Mouse (Mus musculus): ENCODE results near the gene Smad5. TPM values are rescaled to one million over a fixed set of nuclear protein-coding genes. Genes with fewer than 3 reads are reported as not detected.

Gene Smad5
- polyA plus RNA-seq, 1 experiment from 2014 or later = 23.5 TPM

DNA sequence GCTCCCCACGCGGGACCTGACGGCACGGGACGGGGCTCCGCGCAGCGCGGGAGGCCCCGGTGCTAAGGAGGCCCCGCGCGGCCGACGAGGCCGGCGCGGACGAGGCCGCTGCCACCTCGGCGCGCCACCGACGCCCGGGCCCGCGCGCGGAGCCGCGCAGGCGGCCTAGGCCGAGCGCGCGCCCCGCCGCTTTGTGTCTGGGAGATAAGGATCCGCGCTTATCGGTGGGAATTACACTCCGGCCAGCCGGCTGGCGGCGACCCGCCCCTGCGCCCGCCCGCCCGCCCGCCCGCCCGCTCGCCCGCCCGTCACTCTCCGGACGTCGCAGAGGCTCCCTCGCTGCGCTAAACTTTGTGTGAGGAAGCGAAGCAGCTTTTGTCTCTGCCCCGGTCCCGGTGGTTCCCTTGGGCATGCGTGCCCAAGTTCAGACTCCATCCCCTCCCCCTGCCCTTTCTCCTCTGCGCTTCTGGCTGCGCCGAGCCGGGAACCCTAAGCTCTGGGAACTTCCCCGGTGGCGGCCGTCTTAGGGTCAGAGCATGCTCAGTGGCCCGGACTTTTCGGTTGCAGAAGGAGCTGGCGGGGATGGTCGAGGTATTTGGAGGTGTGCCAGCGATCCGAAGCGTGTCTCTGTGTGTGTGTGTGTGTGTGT is 536 bp downstream of the Smad5 start:
- ATAC-seq (ENCODE audit: insufficient read depth, low FRiP score, low read depth) = peak; percentile 69
- under 1% methylated on average over 80 of the region's 80 CpGs for WGBS
- no peaks in the 10 kb centered on the region for H3K9me3 ChIP-seq
- H3K4me3 ChIP-seq (replicated peaks) = peak overlapping the region; percentile 76
- peak overlapping the region; percentile 99 for H3K27ac ChIP-seq
- peaks cover 34% of the 10 kb centered on the region for H3K4me1 ChIP-seq
- H3K27me3 ChIP-seq (replicated peaks) = no peaks in the 10 kb centered on the region
- H3K4me2 ChIP-seq = peak overlapping the region; percentile 55
- peak overlapping the region; percentile 92 for H3K9ac ChIP-seq
- H3K36me3 ChIP-seq = no peaks in the 10 kb centered on the region

DNA sequence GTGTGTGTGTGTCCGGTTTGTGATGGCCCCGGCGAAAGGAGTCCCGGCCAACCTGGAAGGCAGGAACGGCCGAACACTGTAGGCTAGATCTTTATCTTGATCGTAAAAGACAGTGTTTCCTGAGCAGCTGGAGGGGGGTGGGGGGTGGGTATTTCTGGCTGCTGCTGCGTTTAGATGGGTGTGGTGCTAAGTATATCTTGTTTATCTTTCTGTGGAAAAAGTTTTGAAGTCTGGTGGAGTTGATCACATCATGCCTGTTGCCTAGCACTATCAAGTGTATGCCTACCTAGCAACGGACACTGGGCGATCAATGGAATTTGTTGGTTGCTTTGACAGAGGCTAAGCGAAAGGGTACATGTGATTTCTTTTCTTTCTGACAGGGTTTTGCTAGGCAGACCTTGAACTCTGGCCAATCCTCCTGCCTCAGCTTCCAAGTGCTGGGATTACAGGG is 1.1 kb downstream of the Smad5 start:
- under 1% methylated on average over 11 of the region's 11 CpGs for WGBS
- Histone ChIP-seq H3K9me3 (no peaks in the 10 kb centered on the region), H3K4me1 (peaks cover 34% of the 10 kb centered on the region), H3K27ac (peak overlapping the region; percentile 99), H3K4me3 (replicated peaks) (peak overlapping the region; percentile 76), H3K27me3 (replicated peaks) (no peaks in the 10 kb centered on the region), H3K9ac (peak overlapping the region; percentile 92), H3K36me3 (no peaks in the 10 kb centered on the region), H3K4me2 (peak overlapping the region; percentile 55)
- peak; percentile 29; the same call in 1 of the 2 replicates for ATAC-seq (ENCODE audit: insufficient read depth, low FRiP score, low read depth)

DNA sequence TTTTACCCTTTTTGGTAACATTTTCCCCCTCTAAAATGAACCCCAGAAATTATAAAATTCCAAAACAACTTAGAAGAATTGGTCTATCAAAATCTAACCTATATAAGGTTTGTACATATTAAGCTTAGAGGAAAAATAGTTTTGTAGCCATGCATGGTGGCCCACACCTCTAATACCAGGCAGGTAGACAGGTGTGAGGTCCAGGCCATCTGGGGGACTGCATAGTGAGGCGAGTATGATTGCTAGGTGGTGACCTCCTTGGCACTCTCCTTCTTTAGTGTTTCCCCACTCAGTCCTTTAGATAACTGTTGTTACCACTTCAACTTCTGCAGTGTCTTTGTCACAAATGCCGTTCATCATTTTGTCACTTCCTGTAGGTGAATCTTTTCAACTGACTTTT is 1.8 kb downstream of the Smad5 start:
- H3K27me3 ChIP-seq (replicated peaks) = no peaks in the 10 kb centered on the region
- no peaks in the 10 kb centered on the region for H3K9me3 ChIP-seq
- peak overlapping the region; percentile 99 for H3K27ac ChIP-seq
- 52% methylated on average over 2 of the region's 2 CpGs for WGBS
- ATAC-seq (ENCODE audit: insufficient read depth, low FRiP score, low read depth) = no peak
- H3K4me1 ChIP-seq = peaks cover 35% of the 10 kb centered on the region
- peak overlapping the region; percentile 55 for H3K4me2 ChIP-seq
- no peaks in the 10 kb centered on the region for H3K36me3 ChIP-seq
- H3K9ac ChIP-seq = no peak overlapping the region
- H3K4me3 ChIP-seq (replicated peaks) = peak overlapping the region; percentile 76

DNA sequence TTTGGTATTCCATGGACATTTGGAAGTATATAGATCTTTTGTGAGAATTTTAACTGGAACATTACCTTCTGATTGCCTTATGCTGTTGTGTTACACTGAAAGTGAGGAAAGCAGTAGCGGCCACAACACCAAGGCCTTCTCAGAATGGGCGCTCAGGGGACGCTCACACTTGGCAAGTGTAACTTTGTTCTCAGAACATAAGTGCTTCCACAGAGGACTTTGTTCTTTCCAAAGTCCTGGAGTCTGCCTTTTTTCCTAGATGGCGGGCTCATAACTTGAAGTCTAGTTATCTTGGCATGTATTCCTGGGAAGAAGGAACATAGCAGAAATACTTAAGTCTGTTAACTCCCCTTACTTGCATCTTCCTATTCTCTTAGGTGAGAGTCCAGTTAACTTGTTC is 4.3 kb downstream of the Smad5 start:
- no peaks in the 10 kb centered on the region for H3K9me3 ChIP-seq
- H3K27me3 ChIP-seq (replicated peaks) = no peaks in the 10 kb centered on the region
- no peaks in the 10 kb centered on the region for H3K36me3 ChIP-seq
- no peak overlapping the region for H3K4me3 ChIP-seq (replicated peaks)
- ATAC-seq (ENCODE audit: insufficient read depth, low FRiP score, low read depth) = no peak
- H3K4me2 ChIP-seq = no peak overlapping the region
- WGBS = 92% methylated on average over 4 of the region's 4 CpGs
- no peak overlapping the region for H3K9ac ChIP-seq
- no peak overlapping the region for H3K27ac ChIP-seq
- H3K4me1 ChIP-seq = peaks cover 39% of the 10 kb centered on the region

DNA sequence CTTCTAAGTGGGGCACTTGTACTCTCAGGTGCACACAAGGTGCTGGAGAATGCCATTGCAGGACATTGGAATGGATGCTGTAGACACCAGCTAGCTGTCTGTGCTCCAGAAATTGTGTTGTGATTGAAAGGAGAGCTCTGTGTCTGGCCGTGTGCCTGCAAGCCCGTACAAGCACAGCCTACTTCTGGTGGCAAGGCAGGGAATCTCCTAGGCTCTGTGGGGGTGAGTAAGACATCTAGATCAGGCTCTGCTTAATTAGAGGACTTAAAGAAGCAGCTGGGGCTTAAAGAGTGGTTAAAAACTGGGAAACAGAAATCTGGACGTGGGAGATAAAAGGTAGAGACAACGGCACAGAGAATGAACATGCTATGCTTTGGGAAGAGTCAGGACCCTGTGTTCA is 4.8 kb downstream of the Smad5 start:
- WGBS = 70% methylated on average over 4 of the region's 4 CpGs
- no peak overlapping the region for H3K4me2 ChIP-seq
- peaks cover 36% of the 10 kb centered on the region for H3K4me1 ChIP-seq

DNA sequence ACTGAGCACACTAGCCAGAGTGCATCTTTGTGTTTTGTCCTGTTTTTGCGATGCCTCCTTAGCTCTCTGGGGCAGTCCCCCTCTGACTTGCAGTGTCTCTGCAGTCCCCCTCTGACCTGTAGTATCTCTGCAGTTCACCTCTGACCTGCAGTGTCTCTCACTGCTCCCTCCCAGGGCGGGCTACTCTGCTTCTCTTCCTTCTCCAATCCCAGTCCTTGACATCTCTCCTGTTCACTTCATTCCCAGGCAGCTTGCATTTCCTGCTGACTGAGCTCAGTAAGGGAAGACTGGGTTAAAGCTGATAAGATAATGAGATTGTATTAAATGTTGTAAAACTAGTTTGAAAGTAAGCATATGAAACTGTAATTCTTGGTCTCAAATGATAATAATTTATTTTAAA is 7.8 kb downstream of the Smad5 start:
- H3K9ac ChIP-seq = no peak overlapping the region
- 53% methylated on average over 2 of the region's 2 CpGs for WGBS
- H3K9me3 ChIP-seq = no peaks in the 10 kb centered on the region
- H3K36me3 ChIP-seq = no peaks in the 10 kb centered on the region
- no peak overlapping the region for H3K4me3 ChIP-seq (replicated peaks)
- no peak for ATAC-seq (ENCODE audit: insufficient read depth, low FRiP score, low read depth)
- no peak overlapping the region for H3K4me2 ChIP-seq
- H3K27me3 ChIP-seq (replicated peaks) = no peaks in the 10 kb centered on the region
- H3K4me1 ChIP-seq = peaks cover 22% of the 10 kb centered on the region
- no peak overlapping the region for H3K27ac ChIP-seq

More for the DNA sequence above, 4.8 kb downstream of the Smad5 start:
- Histone ChIP-seq H3K27ac (no peak overlapping the region), H3K9me3 (no peaks in the 10 kb centered on the region), H3K27me3 (replicated peaks) (no peaks in the 10 kb centered on the region), H3K4me3 (replicated peaks) (no peak overlapping the region), H3K36me3 (no peaks in the 10 kb centered on the region), H3K9ac (no peak overlapping the region)
- no peak for ATAC-seq (ENCODE audit: insufficient read depth, low FRiP score, low read depth)

DNA sequence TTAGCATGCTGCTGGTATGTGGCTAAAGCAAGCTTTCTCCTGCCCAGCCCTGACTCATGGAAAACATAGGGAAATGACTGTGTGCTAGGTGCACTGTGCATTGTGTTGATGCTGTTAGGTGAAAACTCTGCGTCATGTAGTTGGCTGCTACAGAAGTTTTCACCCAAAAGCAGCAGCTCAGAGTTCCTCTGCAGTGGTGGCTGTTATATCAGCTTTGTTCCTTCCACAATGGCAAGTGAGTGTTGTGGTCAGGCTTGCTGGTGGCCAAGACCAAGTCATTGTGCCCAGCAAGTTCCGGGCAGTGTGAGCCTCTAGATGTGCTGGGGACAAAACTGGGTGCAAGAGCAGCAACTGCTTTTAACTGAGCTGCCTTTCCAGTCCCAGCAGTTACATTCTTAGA is 9.4 kb downstream of the Smad5 start:
- no peaks in the 10 kb centered on the region for H3K9me3 ChIP-seq
- H3K4me2 ChIP-seq = no peak overlapping the region
- H3K4me1 ChIP-seq = peaks cover 14% of the 10 kb centered on the region
- H3K36me3 ChIP-seq = no peaks in the 10 kb centered on the region
- no peak overlapping the region for H3K9ac ChIP-seq
- no peak for ATAC-seq (ENCODE audit: insufficient read depth, low FRiP score, low read depth)
- no peaks in the 10 kb centered on the region for H3K27me3 ChIP-seq (replicated peaks)
- no peak overlapping the region for H3K4me3 ChIP-seq (replicated peaks)
- WGBS = 97% methylated on average over 2 of the region's 2 CpGs
- no peak overlapping the region for H3K27ac ChIP-seq

DNA sequence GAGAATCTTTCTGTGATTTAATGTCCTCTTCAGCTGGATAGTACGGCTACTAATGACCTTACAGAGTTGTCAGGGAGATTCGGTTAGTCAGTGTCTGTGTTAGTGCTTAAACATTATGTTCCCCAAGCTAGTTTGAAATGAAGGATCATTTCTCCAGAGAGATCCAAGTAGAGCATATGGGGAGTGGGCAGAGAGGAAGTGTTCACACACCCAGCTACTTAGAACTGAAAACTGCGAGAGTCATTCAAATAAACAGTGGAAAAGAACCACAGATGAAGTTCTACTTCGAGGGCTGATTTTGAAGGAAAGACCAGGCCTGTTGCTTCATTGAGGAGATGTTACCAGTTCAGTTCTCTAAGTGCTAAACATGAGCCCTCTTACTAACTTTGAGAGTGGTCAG is 23.7 kb downstream of the Smad5 start:
- H3K4me3 ChIP-seq (replicated peaks) = no peak overlapping the region
- H3K9me3 ChIP-seq = no peaks in the 10 kb centered on the region
- no peaks in the 10 kb centered on the region for H3K4me1 ChIP-seq
- H3K27me3 ChIP-seq (replicated peaks) = no peaks in the 10 kb centered on the region
- no peak overlapping the region for H3K9ac ChIP-seq
- no peak for ATAC-seq (ENCODE audit: insufficient read depth, low FRiP score, low read depth)
- H3K36me3 ChIP-seq = peaks cover 40% of the 10 kb centered on the region
- 78% methylated on average over 4 of the region's 4 CpGs for WGBS
- H3K27ac ChIP-seq = no peak overlapping the region
- no peak overlapping the region for H3K4me2 ChIP-seq

DNA sequence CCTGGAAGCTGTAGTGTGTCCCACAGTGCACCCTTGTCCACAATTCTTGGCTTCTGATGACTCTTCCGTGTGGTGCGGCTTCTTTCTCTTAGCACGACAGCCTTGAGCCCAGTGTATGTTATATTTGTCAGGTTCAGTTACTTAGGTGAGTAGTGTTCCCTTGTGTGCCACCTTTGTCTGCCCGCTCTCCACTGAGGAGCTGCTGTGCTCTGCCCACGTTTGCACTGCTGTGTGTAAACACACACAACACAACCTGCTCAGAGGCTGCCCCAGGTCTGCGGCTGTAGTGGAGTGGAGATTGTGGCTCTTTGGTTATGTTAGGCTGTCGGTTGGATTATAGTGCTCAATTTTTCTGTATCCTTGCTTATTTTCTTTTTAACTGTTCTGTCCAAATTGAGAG is 26.2 kb downstream of the Smad5 start:
- H3K4me1 ChIP-seq = no peaks in the 10 kb centered on the region
- H3K27ac ChIP-seq = no peak overlapping the region
- H3K9ac ChIP-seq = no peak overlapping the region
- 81% methylated on average over 7 of the region's 7 CpGs for WGBS
- H3K9me3 ChIP-seq = no peaks in the 10 kb centered on the region
- no peak overlapping the region for H3K4me2 ChIP-seq
- no peak overlapping the region for H3K4me3 ChIP-seq (replicated peaks)
- no peaks in the 10 kb centered on the region for H3K27me3 ChIP-seq (replicated peaks)
- no peak for ATAC-seq (ENCODE audit: insufficient read depth, low FRiP score, low read depth)
- peaks cover 57% of the 10 kb centered on the region for H3K36me3 ChIP-seq

DNA sequence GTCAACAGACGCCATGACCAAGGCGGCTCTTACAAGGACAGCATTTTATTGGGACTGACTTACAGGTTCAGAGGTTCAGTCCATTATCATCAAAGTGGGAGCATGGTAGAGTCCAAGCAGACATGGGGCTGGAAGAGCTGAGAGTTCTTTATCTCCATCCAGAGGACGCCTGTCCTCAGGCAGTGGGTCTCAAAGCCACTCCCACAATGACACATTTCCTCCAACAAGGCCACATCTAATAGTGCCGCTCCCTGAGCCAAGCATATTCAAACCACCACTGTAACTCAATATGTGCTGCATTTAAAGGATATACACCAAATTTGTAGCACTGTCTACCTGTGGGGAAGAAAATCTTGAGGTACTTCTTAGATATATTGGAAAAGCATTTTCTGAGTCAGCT is 31.8 kb downstream of the Smad5 start:
- WGBS = 84% methylated on average over 4 of the region's 4 CpGs
- H3K9me3 ChIP-seq = no peaks in the 10 kb centered on the region
- no peak for ATAC-seq (ENCODE audit: insufficient read depth, low FRiP score, low read depth)
- no peak overlapping the region for H3K27ac ChIP-seq
- no peak overlapping the region for H3K4me3 ChIP-seq (replicated peaks)
- peaks cover 43% of the 10 kb centered on the region; the same call in 1 of the 2 replicates for H3K36me3 ChIP-seq
- H3K4me1 ChIP-seq = no peaks in the 10 kb centered on the region
- H3K9ac ChIP-seq = no peak overlapping the region
- H3K4me2 ChIP-seq = no peak overlapping the region
- H3K27me3 ChIP-seq (replicated peaks) = no peaks in the 10 kb centered on the region

DNA sequence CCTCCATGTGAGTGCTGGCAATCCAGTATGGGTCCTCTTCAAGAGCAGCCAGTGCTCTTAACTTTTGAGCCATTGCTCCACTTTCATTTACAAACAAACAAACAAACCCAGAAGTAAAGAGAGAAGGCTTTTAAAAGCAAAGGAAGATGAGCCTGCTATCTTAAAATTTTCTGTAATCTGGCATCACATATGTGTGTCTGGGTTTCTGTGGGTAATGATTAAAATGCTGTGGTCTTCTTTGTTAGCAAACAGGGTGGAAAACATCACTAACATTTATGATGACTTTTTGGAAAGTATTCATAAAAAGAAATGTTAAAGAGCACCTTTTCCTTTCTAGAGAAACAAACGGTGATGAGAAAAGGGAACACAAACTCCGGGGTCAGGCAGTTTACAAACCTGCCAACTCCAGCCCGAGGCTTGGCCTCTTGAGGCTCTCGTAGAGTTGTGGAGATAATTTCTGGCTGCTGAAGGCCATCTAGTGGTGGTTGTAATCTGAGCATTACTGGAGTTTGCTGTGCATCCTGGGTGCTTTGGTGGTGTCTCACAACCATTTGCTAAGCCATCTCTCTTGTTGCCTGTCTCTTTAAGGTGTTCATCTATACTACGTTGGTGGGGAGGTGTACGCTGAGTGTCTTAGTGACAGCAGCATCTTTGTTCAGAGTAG is 32.5 kb downstream of the Smad5 start:
- Histone ChIP-seq H3K4me3 (replicated peaks) (no peak overlapping the region), H3K36me3 (peaks cover 43% of the 10 kb centered on the region), H3K9ac (no peak overlapping the region), H3K4me2 (no peak overlapping the region), H3K27me3 (replicated peaks) (no peaks in the 10 kb centered on the region), H3K4me1 (no peaks in the 10 kb centered on the region), H3K9me3 (no peaks in the 10 kb centered on the region), H3K27ac (no peak overlapping the region)
- ATAC-seq (ENCODE audit: insufficient read depth, low FRiP score, low read depth) = no peak
- WGBS = 44% methylated on average over 6 of the region's 6 CpGs

DNA sequence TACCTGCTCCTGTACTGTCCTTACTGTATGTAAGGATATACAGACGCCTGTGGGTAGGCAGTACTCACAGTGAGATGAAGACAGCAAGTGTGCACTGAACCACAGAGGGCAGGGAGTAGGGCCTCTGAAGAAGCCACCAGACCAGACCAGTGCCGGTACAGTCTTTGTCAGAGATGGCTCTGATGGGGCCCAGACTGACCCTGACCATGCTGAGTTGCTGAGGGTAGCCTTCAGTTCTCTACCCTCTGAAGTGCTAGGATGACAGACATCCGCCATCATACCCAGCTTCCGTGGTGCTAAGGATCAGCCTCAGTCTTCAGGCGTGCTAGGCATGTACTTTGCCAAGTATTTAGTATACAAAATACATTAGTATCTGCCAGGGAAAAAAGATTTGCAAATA is 36.7 kb downstream of the Smad5 start:
- Histone ChIP-seq H3K27me3 (replicated peaks) (no peaks in the 10 kb centered on the region), H3K36me3 (peaks cover 23% of the 10 kb centered on the region), H3K27ac (no peak overlapping the region), H3K9ac (no peak overlapping the region), H3K4me2 (no peak overlapping the region), H3K9me3 (no peaks in the 10 kb centered on the region), H3K4me3 (replicated peaks) (no peak overlapping the region), H3K4me1 (no peaks in the 10 kb centered on the region)
- no peak for ATAC-seq (ENCODE audit: insufficient read depth, low FRiP score, low read depth)
- 93% methylated on average over 5 of the region's 5 CpGs for WGBS

Data from stomach, embryonic 15.5 days (tissue).